Mouse (Mus musculus): ENCODE measurements around the gene Celf2. TPM values are rescaled to one million over a fixed set of nuclear protein-coding genes. Genes with fewer than 3 reads are reported as not detected.
A peak's percentile ranks its signal among the peaks of the same experiment; 100 is the strongest.

Celf2 gene
- total RNA-seq, 2 experiments from 2014 or later: 120 to 122 TPM

DNA sequence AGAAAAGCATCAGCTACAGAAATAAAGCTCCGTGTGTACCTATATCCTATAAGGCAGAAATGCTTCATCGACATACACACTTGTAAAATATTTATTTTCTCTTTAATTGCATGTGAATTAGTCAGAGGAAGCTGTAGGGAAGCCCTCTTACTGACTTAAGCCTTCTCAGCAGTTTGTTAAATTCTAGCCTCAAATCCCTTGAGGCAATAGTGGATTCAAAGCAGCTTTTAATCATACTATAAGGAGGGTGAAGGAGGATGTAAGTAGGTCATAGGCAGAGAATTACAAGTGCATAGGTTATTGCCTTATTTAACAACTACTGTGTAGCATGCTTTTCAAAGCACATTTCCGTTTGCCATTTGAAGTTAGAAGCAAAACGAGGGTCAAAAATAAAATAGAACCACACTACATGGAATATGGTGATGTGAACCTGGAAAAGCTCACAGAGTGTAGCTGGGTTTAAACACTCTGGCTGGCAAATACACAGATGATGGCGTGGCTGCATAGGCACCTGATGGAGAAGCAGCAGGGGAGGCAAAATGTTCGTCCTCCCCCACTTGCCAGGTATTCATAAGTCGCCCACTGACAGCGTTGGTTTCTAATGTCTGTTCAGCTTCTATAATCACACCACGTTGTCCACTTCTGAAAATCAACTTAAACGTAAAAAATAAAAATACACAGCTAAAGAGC is 635.0 kb downstream of the Celf2 start:
- DNase-seq (ENCODE audit: low spot score in 2 of 2): no peak

DNA sequence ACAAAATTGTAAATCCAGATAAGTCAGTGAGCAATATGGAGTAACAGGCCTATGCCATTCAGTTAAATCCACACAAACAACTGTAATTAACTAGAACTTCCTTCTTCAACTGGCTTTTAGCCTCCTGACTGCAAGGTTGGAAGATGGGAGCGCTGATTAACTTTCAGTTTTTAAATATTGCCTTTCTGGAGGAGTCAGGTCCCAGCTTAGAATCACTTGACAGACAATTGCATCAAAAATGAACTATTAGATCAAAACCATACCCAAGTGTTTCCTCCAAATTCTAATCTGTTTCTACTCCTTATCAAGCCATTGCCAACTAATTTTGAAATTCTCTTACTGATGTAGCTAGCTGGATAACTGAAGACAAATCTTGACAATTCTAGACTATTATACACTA is 635.7 kb downstream of the Celf2 start:
- no peak for DNase-seq (ENCODE audit: low spot score in 2 of 2)

DNA sequence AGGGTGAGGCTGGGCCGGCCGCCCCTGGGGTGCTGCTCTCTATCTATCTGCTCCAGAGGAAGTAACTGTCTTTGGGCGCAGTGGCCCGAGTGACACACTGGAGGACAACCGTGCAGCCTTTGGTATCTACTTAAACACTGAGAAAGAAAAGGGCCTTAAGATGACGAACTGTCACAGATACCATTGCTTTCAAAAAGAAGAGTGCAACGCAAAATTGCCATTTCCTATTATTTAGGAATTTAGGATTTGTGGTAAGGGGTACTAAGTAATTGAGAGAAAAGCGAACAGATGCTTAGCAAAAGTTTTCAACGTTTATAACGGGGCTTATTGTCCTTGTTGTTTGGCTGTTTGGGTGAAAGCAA is 636.5 kb downstream of the Celf2 start:
- DNase-seq (ENCODE audit: low spot score in 2 of 2): no peak

DNA sequence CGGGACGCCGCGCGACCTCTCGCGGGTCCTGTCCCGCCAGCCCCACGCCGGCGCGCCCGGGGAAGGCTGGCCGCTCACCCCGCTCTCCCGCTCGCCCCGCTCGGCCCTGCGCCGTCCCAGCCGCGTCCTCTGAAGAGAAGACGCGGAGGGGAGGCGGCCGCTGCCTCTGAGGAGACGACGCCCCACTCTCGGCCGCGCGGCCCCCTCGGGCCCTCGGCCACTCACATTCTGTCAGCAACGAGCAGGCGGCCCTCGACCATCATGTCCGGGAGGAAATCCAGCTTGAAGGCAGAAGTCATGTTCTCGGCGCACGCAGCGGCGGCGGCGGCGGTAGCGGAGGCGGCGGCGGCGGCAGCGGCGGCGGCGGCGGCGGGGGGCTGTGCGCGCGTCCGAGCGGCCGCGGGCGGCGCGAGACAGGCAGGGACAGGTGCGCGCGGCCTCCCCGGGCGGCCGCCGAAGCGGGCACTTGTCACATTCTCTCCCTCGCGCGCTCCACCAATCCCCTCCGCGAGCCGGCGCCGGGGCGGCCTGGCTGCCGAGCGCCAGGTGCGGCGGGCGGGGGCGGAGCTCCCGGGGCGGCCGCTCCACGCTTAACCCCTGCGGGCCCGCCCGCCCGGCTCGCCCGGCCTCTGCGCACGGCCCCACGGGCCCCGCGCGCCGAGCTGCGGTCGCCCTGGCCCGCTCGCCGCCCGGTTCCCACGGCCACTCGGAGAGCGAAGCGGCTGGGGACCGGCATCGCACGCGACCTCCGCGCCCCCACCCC is 637.1 kb downstream of the Celf2 start:
- DNase-seq (ENCODE audit: low spot score in 2 of 2): peak; percentile 61 to 81

DNA sequence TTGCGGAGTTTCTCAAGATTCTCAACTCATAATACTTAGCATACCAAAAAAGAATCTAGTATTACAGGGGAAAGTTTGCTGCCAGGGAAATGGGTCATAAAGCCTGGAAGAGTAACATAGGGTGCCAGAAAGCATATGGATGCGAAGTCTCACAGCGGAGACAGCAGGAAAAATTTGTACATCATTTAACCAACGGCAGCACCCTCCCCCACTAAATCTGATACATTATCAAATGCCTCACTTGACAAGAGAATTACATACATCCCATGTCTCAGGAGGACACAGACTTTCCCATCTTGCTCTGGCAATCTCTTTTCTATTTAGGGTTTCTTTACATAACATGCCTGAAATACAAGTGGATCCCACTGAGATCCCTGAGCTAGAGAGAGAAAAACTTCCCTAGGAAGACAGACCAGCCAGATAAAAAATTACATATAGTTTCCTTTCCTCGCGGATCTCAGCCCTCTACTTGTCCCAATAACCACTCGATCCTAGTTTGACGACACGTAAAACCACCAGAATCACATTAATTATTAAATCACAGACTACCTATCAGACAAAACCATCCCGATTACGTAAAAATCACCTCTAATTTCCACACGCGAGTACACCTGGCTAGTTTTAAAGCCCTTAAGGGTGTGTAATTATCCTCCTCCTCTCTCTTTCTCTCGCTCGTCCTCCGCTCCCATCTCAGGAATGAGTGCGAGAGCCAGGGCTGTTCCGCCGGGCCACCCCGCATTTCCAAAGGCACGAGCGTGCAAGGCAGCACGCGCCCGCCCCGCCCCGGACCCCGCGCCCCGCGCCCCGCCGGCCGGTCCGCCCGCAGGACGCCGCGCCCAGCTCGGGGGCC is 637.9 kb downstream of the Celf2 start:
- DNase-seq (ENCODE audit: low spot score in 2 of 2): no peak

DNA sequence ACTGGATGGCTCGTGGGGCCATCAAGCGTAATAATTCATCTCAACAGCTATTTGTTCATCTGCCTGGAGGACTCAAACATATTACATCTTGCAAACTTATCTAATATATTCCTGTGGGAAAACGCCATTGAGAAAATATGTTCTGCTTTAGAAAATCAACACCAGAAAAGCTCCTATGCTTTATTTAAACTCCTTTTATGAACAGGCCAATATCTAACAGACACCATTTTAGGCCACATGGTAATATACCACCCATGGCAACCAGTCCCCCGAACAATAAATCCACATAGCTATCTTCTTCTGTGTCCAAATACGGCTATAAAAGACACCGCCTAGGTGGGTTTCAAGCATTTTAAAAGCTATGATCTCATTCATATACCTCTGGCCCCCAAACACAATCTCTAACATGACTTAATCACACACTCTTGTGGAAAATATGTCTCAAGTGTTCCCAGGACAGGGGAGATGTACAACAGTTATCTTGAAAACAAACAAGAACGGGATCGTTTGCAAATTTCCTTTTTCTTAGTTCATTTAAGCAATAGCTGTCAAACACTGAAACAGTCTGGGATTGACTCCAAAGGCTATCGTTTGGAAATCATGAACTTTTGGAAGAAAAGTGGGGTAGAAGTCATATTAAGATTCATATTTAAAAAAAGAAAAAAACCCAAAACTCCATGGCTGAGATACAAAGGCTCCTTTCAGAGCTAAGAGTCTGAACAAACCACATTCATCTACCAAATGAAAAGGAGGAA is 639.2 kb downstream of the Celf2 start:
- no peak for DNase-seq (ENCODE audit: low spot score in 2 of 2)

DNA sequence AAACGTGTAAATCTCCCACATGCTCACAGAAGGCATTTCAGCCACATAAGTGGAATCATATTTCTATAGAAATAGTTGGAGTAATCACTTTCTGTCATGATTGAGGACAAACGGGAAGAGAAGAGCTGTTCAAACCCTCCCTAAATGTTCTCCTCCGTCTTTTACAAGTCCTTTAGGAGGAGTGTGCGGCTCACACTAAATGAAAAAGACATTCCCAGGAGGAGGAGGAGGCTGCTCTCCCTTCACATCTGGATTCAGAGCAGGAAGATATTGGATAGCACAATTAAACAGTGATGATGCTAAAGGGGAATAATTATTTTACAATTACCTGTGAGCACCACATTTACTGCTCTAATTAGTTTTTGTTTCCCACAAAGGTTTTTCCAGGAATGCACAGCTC is 642.1 kb downstream of the Celf2 start:
- DNase-seq (ENCODE audit: low spot score in 2 of 2): no peak

DNA sequence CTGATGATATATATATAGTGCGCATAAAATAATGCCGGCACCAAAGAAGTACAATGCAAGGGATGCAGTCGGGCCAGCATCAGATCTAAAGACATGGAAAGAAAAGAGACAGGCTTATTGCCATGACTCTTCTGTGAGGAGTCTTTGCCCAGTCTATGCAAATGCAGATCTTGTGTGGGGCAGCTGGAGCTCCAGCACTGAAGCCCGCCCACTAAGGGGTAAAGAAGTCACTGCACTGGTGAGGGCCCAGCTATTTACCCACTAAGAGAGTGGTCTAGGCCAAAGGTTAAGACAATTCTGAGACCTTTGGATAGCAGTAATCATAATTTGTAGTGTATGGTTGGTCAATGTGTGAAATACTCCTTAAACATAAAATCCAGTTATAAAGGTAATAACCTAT is 643.6 kb downstream of the Celf2 start:
- DNase-seq (ENCODE audit: low spot score in 2 of 2): no peak

DNA sequence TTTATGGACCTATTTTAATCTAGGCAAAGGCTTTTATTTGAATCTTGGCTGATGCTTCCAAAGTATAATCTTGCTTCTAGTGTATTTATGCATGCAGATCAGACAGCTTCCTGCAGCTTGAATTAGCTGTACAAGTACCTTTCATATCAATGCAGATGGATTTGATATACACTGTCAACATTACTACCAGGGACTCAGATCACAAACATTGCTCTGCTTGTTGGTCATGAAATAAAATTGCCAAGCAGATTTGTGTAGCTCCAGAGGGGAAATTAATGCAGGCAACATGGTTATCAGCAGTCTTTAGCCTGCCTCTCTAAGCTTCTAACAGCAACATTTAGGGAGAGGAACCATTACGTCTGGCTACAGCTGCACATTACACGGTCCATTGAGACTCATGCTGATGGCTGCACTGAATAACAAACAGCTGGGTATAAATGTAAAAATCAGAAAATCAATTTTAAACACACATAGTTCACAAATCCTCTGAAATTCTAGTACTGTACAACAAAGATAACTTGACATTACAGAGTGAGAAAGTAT is 659.2 kb downstream of the Celf2 start:
- DNase-seq (ENCODE audit: low spot score in 2 of 2): no peak

DNA sequence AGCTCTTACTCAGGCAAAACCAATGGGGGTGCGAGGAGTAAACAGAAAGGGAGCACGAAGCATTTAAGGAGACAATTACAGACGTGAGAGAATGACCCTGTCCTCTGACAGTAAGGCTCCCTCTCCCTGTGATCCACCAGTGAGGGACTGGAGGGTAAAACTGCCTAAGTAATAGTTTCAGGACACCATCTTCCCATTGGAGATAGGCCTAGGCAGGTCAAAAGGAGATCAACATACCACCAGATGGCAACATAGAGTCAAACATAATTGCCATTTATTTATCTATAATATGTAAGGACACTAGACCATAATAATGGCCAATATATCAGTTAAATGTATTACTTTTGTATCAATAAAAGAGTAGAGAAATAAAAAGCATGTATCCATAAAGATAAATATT is 660.0 kb downstream of the Celf2 start:
- DNase-seq (ENCODE audit: low spot score in 2 of 2): no peak

DNA sequence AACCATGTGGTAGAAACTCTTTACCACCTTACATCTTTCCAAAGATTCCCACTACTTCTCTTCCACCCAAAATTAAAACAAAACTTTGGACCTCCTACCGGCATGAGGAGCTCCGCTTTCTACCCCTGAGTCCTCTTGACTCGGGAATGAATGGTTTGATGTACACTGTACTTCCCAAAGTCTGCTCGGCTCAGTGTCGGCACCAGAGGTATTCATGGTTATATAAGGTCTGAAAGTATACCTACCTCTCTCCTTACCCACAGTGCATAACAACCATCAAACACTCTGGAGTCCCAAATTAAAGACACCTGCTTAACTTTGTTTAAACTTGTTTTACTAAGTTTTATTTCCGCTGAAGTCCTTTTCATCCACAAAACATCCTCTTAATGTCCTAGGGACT is 679.3 kb downstream of the Celf2 start:
- DNase-seq (ENCODE audit: low spot score in 2 of 2): no peak

DNA sequence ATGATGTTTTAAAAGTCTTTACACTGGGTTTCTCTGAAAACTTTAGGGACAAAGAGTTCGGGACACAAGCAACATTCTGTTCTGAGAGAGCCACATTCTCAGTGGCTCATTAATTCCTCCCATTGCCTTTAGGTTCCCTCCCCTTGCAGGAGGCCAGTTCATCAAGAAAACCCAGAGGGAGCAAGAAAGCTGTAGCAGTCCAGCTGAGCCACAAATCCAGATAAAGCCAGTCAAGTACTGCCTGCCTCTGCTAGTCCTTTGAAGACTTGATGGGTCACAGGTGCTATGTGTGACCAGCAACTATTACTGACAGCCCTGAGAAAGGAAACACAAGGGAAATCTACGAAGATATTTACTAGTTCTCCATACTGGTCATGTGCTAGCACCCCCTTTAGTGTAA is 681.8 kb downstream of the Celf2 start:
- no peak for DNase-seq (ENCODE audit: low spot score in 2 of 2)

DNA sequence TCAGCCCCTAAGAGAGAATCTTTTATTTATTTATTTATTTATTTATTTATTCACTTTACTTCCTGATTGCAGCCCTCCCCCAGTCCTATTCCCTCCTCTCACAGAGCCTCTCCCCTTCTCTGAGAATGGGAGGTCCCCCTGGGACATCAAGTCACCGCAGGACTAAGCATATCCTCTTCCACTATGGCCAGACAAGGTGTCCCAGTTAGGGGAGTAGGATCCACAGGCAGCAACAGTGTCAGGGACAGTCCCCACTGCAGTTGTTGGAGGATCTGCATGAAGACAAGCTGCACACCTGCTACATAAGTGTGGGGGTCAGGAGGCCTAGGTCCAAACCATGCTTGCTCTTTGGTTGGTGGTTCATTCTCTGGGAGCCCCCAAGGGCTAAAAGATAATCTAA is 686.3 kb downstream of the Celf2 start:
- DNase-seq (ENCODE audit: low spot score in 2 of 2): no peak

DNA sequence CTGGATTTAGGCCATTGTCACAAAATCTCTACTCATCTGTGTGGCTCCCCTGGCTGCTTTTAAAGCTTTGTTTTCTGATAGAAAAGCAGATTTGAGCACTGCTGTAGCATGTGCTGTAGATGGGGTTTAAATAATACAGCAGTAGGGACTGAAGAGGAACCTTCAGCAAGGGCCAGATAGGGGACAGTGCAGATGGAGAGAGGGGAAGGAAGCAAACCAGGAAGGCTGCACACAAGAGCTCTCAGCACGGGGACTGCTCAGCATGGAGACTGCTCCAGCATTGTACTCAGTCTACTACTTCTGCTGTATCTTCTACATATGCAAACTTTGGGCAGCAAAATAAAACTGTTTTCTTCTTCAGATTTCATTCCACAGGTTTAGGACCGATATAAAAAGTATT is 687.8 kb downstream of the Celf2 start:
- no peak for DNase-seq (ENCODE audit: low spot score in 2 of 2)

DNA sequence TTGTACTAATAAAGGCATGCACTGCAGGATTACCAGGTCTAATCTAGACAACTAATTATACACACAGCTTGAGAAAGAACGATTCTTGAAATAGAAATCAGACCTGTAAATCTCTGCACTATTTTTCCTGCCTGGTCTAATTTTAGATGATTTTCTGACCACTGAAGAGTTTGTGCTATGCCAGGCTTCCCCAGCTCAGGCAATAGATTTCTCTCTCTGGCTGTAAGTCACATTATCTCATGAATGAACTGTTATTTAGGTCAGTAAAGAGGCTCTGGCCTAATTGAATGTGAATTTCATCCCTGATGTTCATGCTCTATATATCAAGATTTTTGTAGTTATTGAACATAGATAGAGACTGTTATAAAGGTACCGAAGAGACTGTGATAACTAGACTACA is 694.1 kb downstream of the Celf2 start:
- DNase-seq (ENCODE audit: low spot score in 2 of 2): no peak

DNA sequence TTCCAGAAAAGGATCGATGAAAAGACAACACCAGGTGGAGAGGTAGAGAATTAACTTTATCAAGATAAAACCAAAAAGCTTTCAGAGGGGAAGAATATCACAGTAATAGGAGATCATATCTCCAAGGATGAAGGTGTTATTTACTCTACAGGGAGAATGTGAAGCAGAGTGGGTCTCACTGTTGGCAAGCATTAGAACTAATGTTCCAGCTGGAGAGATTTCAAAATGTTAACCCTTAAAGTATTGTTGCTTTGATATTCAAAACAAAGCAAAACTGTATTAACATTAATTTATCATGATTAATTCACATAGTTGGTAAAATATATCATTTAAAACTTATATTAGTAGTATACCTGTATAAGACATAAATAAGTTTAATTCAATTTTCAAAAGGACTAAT is 700.6 kb downstream of the Celf2 start:
- DNase-seq (ENCODE audit: low spot score in 2 of 2): no peak

DNA sequence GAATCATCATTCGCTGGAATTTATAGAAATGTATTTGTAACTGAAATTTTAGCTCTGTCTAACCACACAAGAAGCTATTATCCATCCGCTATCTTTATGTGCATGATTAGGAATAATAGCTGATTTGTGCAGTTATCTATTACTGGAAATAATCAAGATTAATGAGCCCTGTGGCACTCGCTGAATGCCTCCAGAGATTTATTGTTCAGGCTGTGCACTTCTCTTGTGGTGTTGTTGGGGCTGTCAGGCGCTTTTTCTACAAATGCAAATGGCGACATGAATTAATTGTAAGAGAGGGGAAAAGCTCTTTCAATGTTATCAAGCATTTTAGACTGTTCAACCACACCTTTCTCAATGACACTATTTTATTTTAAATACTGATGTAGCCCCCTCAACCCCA is 712.6 kb downstream of the Celf2 start:
- DNase-seq (ENCODE audit: low spot score in 2 of 2): no peak

DNA sequence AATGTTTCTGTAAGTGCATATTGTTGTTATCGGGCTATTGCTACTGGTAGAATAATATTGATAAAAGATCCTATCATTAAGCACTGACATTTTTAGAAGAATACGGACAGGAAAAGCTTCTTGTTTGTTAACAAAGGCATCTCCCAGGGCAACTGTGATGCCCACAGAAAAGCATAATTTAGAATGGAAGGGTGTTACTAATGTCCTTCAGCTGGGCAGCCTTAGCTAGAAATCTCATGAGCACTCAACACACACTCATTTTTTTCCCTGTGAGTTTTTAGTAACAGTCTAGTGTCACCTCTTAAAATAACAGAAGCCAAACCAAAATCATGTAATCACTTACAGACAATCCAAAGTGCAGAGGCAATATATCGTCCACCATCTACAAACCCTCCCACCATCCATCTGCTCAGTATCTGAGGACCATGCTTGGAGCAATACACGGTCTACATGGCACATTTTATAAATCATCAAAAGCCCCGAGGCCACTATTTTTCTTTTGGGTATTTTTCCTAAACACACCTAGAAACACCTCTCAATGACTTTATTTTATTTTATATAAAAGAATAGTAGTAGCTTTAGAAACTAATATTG is 713.3 kb downstream of the Celf2 start:
- DNase-seq (ENCODE audit: low spot score in 2 of 2): no peak

DNA sequence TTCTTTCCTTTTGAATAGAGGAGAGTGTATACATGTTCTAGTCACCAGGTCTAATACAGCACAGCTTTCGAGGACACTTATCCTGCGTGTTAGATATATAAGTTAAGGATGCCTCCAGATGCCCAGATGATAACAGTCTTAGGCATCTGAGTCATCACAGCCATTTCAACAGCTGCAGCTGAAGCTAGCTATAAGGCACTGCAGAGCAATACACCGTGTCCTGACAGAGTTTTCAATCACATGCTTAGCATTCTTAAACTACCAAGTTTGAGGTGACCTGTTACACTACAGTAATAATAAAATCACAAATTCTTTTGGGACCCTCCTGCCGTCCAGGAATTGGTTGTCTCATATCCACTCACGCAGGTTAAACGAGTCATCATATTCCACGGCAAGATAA is 714.5 kb downstream of the Celf2 start:
- DNase-seq (ENCODE audit: low spot score in 2 of 2): no peak

DNA sequence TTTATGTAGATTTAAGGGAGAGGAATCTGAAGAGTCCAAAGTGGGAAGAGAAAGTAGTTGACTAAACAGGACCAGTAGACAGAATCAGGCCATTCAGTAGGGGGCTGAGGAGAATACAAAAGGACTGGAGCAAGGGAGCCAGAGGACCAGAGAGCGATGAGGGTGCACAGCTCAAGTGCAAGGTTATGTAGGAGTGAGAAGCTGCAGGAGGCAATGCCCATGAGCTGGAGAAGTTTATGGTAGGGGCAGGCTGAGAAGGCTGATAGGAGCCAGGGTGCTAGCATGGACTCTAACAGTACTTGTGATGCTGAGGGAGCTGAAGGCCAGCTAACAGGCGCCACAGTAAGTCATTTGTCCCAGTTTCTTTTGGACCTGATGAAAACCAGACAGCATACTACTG is 718.5 kb downstream of the Celf2 start:
- no peak for DNase-seq (ENCODE audit: low spot score in 2 of 2)
